In the genomic region with DNA sequence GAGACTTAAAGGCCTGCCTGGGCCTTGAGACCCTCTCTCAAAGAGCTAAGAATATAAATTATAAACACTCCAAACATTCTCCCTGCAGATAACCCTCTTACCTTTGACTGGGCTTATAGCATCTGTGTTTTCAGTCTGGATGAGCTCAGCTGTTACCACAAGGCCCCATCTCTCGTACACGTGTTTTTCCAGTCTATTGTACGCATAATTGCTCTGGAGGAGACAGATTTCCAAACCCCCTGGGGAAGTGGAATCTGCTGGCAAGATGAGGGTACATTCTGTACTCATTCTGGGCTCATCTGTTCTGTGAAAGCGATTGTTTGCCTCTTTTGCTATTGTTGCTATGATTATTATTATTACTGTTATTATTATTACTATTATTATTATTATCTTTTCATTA, we compare ENCODE assay signal across 27 mouse cellular contexts. TPM values are rescaled to one million over a fixed set of nuclear protein-coding genes. Genes with fewer than 3 reads are reported as not detected.
DNase-seq lines count a peak whose midpoint lies in the region; ATAC-seq and TF ChIP-seq lines count a peak whose summit lies in the region.
"Had no signal": no experiment of that assay in that cellular context is flagged by ENCODE, and none has a peak within 500 bp of the region (broad histone marks: within the 10 kb centered on the region; RNA-seq: fewer than 3 reads in every experiment).

No protein-coding gene starts in this region.

- no peaks in the 10 kb centered on the region for H3K36me3 ChIP-seq in forebrain, embryonic 12.5 days (replicated peaks)
- no peaks in the 10 kb centered on the region for H3K36me3 ChIP-seq in forebrain, embryonic 13.5 days (ENCODE audit: poor library complexity, severe bottlenecking)
- H3K36me3 ChIP-seq in midbrain, embryonic 11.5 days (ENCODE audit: control insufficient read depth, insufficient read depth, low read length), result no peaks in the 10 kb centered on the region
- no peaks in the 10 kb centered on the region for H3K36me3 ChIP-seq in midbrain, embryonic 10.5 days
- no peaks in the 10 kb centered on the region for H3K36me3 ChIP-seq in hindbrain, embryonic 14.5 days (replicated peaks; ENCODE audit: control insufficient read depth, insufficient read depth)
- H3K36me3 ChIP-seq in small intestine, adult 2 months (ENCODE audit: control insufficient read depth, insufficient read depth, low read length), result peaks cover 29% of the 10 kb centered on the region
- H3K36me3 ChIP-seq: embryonic facial prominence, embryonic 13.5 days; limb, embryonic 12.5 days; liver, embryonic 15.5 days had no signal

- H3K4me3 ChIP-seq in forebrain, embryonic 12.5 days (replicated peaks), result no peak overlapping the region
- H3K4me3 ChIP-seq in forebrain, embryonic 13.5 days, result no peak overlapping the region
- H3K4me3 ChIP-seq in midbrain, embryonic 11.5 days (ENCODE audit: low read depth, low read length), result no peak overlapping the region
- no peak overlapping the region for H3K4me3 ChIP-seq in midbrain, embryonic 10.5 days
- no peak overlapping the region for H3K4me3 ChIP-seq in hindbrain, embryonic 14.5 days (replicated peaks; ENCODE audit: low read length)
- no peak overlapping the region for H3K4me3 ChIP-seq in small intestine, adult 2 months (ENCODE audit: low read depth, low read length)
- H3K4me3 ChIP-seq: embryonic facial prominence, embryonic 13.5 days; limb, embryonic 12.5 days; liver, embryonic 15.5 days; megakaryocyte, embryonic 14.5 days; myocyte had no signal

- no peak overlapping the region for H3K9ac ChIP-seq in forebrain, embryonic 12.5 days
- H3K9ac ChIP-seq in forebrain, embryonic 13.5 days, result no peak overlapping the region
- H3K9ac ChIP-seq in midbrain, embryonic 11.5 days (ENCODE audit: low read length), result no peak overlapping the region
- no peak overlapping the region for H3K9ac ChIP-seq in hindbrain, embryonic 14.5 days
- H3K9ac ChIP-seq: embryonic facial prominence, embryonic 13.5 days; limb, embryonic 12.5 days; liver, embryonic 15.5 days had no signal

- peaks cover 7% of the 10 kb centered on the region for H3K4me1 ChIP-seq in forebrain, embryonic 12.5 days
- H3K4me1 ChIP-seq in forebrain, embryonic 13.5 days, result peaks cover 26% of the 10 kb centered on the region
- no peaks in the 10 kb centered on the region for H3K4me1 ChIP-seq in midbrain, embryonic 11.5 days (ENCODE audit: control insufficient read depth, insufficient read depth, low read length)
- peaks cover 7% of the 10 kb centered on the region; the same call in 1 of the 2 replicates for H3K4me1 ChIP-seq in midbrain, embryonic 10.5 days
- 0 out of 2 replicates have a peak, but pooled peaks cover 7% of the 10 kb centered on the region for H3K4me1 ChIP-seq in hindbrain, embryonic 14.5 days (replicated peaks; ENCODE audit: control insufficient read depth, insufficient read depth, low read length)
- H3K4me1 ChIP-seq in small intestine, adult 2 months (ENCODE audit: control insufficient read depth, insufficient read depth, insufficient read length, low read length), result peaks cover 40% of the 10 kb centered on the region
- H3K4me1 ChIP-seq: embryonic facial prominence, embryonic 13.5 days; limb, embryonic 12.5 days had no signal

- TF ChIP-seq POLR2A in small intestine, adult 2 months (IDR thresholded peaks at IDR 0.05; ENCODE audit: low read depth, low read length), result no peak

- no peaks in the 10 kb centered on the region for H3K27me3 ChIP-seq in forebrain, embryonic 12.5 days
- no peaks in the 10 kb centered on the region for H3K27me3 ChIP-seq in forebrain, embryonic 13.5 days
- no peaks in the 10 kb centered on the region for H3K27me3 ChIP-seq in midbrain, embryonic 11.5 days (ENCODE audit: control insufficient read depth, insufficient read depth, low read length)
- no peaks in the 10 kb centered on the region for H3K27me3 ChIP-seq in midbrain, embryonic 10.5 days (ENCODE audit: low read depth, poor library complexity, severe bottlenecking)
- H3K27me3 ChIP-seq in hindbrain, embryonic 14.5 days (ENCODE audit: control insufficient read depth, insufficient read depth, low read length), result no peaks in the 10 kb centered on the region
- no peaks in the 10 kb centered on the region for H3K27me3 ChIP-seq in small intestine, adult 2 months (ENCODE audit: control insufficient read depth, insufficient read depth, low read length)
- H3K27me3 ChIP-seq: CH12.LX; embryonic facial prominence, embryonic 13.5 days; limb, embryonic 12.5 days; liver, embryonic 15.5 days; Patski had no signal

- TF ChIP-seq CTCF in small intestine, adult 2 months (IDR thresholded peaks at IDR 0.05; ENCODE audit: extremely low read depth, insufficient read length, insufficient replicate concordance, low read depth, low read length), result no peak

- H3K27ac ChIP-seq in forebrain, embryonic 12.5 days, result peak overlapping the region; percentile 31; the same call in 1 of the 2 replicates
- H3K27ac ChIP-seq in forebrain, embryonic 13.5 days, result no peak overlapping the region
- no peak overlapping the region for H3K27ac ChIP-seq in midbrain, embryonic 11.5 days (ENCODE audit: low read depth, low read length)
- H3K27ac ChIP-seq in midbrain, embryonic 10.5 days (replicated peaks), result no peak overlapping the region
- peak overlapping the region; percentile 68 for H3K27ac ChIP-seq in hindbrain, embryonic 14.5 days
- H3K27ac ChIP-seq in small intestine, adult 2 months (ENCODE audit: insufficient read depth, low read depth, low read length), result peak overlapping the region; percentile 86
- H3K27ac ChIP-seq: embryonic facial prominence, embryonic 13.5 days; limb, embryonic 12.5 days; liver, embryonic 15.5 days had no signal

- ATAC-seq in forebrain, embryonic 12.5 days (ENCODE audit: low FRiP score), result no peak
- no peak for ATAC-seq in forebrain, embryonic 13.5 days
- ATAC-seq in midbrain, embryonic 11.5 days (ENCODE audit: low FRiP score), result no peak
- no peak for ATAC-seq in hindbrain, embryonic 14.5 days (ENCODE audit: low FRiP score)
- no peak for ATAC-seq in megakaryocyte-erythroid progenitor cell, adult 5-6 weeks (replicated peaks; ENCODE audit: low FRiP score, low TSS enrichment, poor library complexity, severe bottlenecking)
- ATAC-seq: activated CD4-positive, CD25-positive, alpha-beta regulatory T cell, adult 4 months; lung, postnatal 0 days; Patski had no signal

- H3K9me3 ChIP-seq in forebrain, embryonic 12.5 days, result no peaks in the 10 kb centered on the region
- no peaks in the 10 kb centered on the region for H3K9me3 ChIP-seq in forebrain, embryonic 13.5 days (replicated peaks)
- H3K9me3 ChIP-seq in midbrain, embryonic 11.5 days (ENCODE audit: control insufficient read depth, low read length), result no peaks in the 10 kb centered on the region; the same call in 1 of the 2 replicates
- peaks cover 4% of the 10 kb centered on the region; the same call in 1 of the 2 replicates for H3K9me3 ChIP-seq in midbrain, embryonic 10.5 days (replicated peaks)
- H3K9me3 ChIP-seq in hindbrain, embryonic 14.5 days (ENCODE audit: control insufficient read depth, low read length), result no peaks in the 10 kb centered on the region
- H3K9me3 ChIP-seq: liver, embryonic 15.5 days had no signal

- DNase-seq in midbrain, embryonic 11.5 days (ENCODE audit: low spot score, missing footprints), result peak; percentile 81
- DNase-seq in midbrain, embryonic 10.5 days (ENCODE audit: low spot score), result no peak
- peak; percentile 57 for DNase-seq in hindbrain, embryonic 14.5 days (ENCODE audit: low spot score)
- DNase-seq in adrenal gland, postnatal 4 days (ENCODE audit: low spot score in 2 of 2), result no peak
- DNase-seq: cerebellum, adult 8-10 months; gastrocnemius, postnatal 36 days; heart, postnatal 10 days; kidney, adult 18-20 months; kidney, postnatal 10 days; layer of hippocampus, adult 9-11 months; spleen, adult 18-20 months had no signal

- H3K4me2 ChIP-seq in forebrain, embryonic 12.5 days, result no peak overlapping the region
- H3K4me2 ChIP-seq in forebrain, embryonic 13.5 days, result no peak overlapping the region
- no peak overlapping the region for H3K4me2 ChIP-seq in midbrain, embryonic 11.5 days
- no peak overlapping the region for H3K4me2 ChIP-seq in hindbrain, embryonic 14.5 days (replicated peaks)
- H3K4me2 ChIP-seq: embryonic facial prominence, embryonic 13.5 days; limb, embryonic 12.5 days; liver, embryonic 15.5 days had no signal

- WGBS in forebrain, embryonic 12.5 days, result 62% methylated on average over 4 of the region's 4 CpGs
- whole genome bisulfite sequencing in forebrain, embryonic 13.5 days, result 48% methylated on average over 4 of the region's 4 CpGs
- WGBS in midbrain, embryonic 11.5 days, result 71% methylated on average over 4 of the region's 4 CpGs
- 78% methylated on average over 4 of the region's 4 CpGs for WGBS in midbrain, embryonic 10.5 days
- 24% methylated on average over 4 of the region's 4 CpGs for WGBS in hindbrain, embryonic 14.5 days
- WGBS in small intestine, adult 2 months, result 56% methylated on average over 4 of the region's 4 CpGs

RNA-seq across cellular contexts. Expression of gene Tmco4, which starts 46.3 kb away (rescaled TPM):
- 0.88 and 0.96 TPM in 2 replicates for polyA plus RNA-seq in forebrain, embryonic 12.5 days (2016; fragmentation: Nextera tagmentation; extraction: Ambion mirVana)
- polyA plus RNA-seq in forebrain, embryonic 13.5 days (2015; fragmentation: Nextera tagmentation; extraction: Ambion mirVana), result 0.48 and 0.93 TPM in 2 replicates
- polyA plus RNA-seq in midbrain, embryonic 11.5 days (2014; fragmentation: Nextera tagmentation; extraction: Ambion mirVana), result 0.46 and 0.90 TPM in 2 replicates
- polyA plus RNA-seq in midbrain, embryonic 10.5 days (2016; fragmentation: Nextera tagmentation; extraction: Ambion mirVana), result 0.87 and 0.98 TPM in 2 replicates
- 0.63 and 1.3 TPM in 2 replicates for polyA plus RNA-seq in hindbrain, embryonic 14.5 days (2014; fragmentation: Nextera tagmentation; extraction: Ambion mirVana)
- 23.2 and 34.2 TPM in 2 replicates for polyA plus RNA-seq in small intestine, adult 2 months (2012; rRNA removed)
- 10 to 100 TPM; 16.4 to 20.8 TPM for total RNA-seq in adrenal gland, postnatal 4 days (2021)
- 7.3 and 7.8 TPM in 2 replicates for total RNA-seq in megakaryocyte-erythroid progenitor cell, adult 5-6 weeks (2014; fragmentation: Nextera tagmentation)
- total RNA-seq in megakaryocyte-erythroid progenitor cell, adult 5-6 weeks (2017), result 6.2 and 13.1 TPM in 2 replicates

RNA-seq across cellular contexts. Expression of gene Rnf186, which starts 52.1 kb away (rescaled TPM):
- polyA plus RNA-seq in forebrain, embryonic 12.5 days (2016; fragmentation: Nextera tagmentation; extraction: Ambion mirVana), result not detected in 2 replicates
- 0.57 TPM in 1 of 2 replicates, not detected in the other for polyA plus RNA-seq in forebrain, embryonic 13.5 days (2015; fragmentation: Nextera tagmentation; extraction: Ambion mirVana)
- polyA plus RNA-seq in midbrain, embryonic 11.5 days (2014; fragmentation: Nextera tagmentation; extraction: Ambion mirVana), result not detected in 2 replicates
- not detected in 2 replicates for polyA plus RNA-seq in midbrain, embryonic 10.5 days (2016; fragmentation: Nextera tagmentation; extraction: Ambion mirVana)
- not detected in 2 replicates for polyA plus RNA-seq in hindbrain, embryonic 14.5 days (2014; fragmentation: Nextera tagmentation; extraction: Ambion mirVana)
- 309 and 461 TPM in 2 replicates for polyA plus RNA-seq in small intestine, adult 2 months (2012; rRNA removed)
- 1 to 10 TPM in 1 of 2 experiments, not detected in 1; 1.2 TPM for total RNA-seq in adrenal gland, postnatal 4 days (2021)
- total RNA-seq in megakaryocyte-erythroid progenitor cell, adult 5-6 weeks (2014; fragmentation: Nextera tagmentation), result not detected in 2 replicates
- total RNA-seq in megakaryocyte-erythroid progenitor cell, adult 5-6 weeks (2017), result not detected in 2 replicates
- total RNA-seq: adrenal gland, postnatal 14 days; CH12.LX; gastrocnemius, postnatal 36 days; heart, postnatal 10 days; left cerebral cortex, adult 8-10 months had no signal
- polyA plus RNA-seq: activated CD4-positive, CD25-positive, alpha-beta regulatory T cell, adult 4 months; embryonic facial prominence, embryonic 13.5 days; limb, embryonic 12.5 days; myocyte; Patski had no signal

RNA-seq across cellular contexts. Expression of gene Htr6, which starts 56.4 kb away (rescaled TPM):
- polyA plus RNA-seq in forebrain, embryonic 12.5 days (2016; fragmentation: Nextera tagmentation; extraction: Ambion mirVana), result 0.18 TPM in 1 of 2 replicates, not detected in the other
- 0.11 and 0.18 TPM in 2 replicates for polyA plus RNA-seq in forebrain, embryonic 13.5 days (2015; fragmentation: Nextera tagmentation; extraction: Ambion mirVana)
- not detected in 2 replicates for polyA plus RNA-seq in midbrain, embryonic 11.5 days (2014; fragmentation: Nextera tagmentation; extraction: Ambion mirVana)
- not detected in 2 replicates for polyA plus RNA-seq in midbrain, embryonic 10.5 days (2016; fragmentation: Nextera tagmentation; extraction: Ambion mirVana)
- 0.58 and 0.65 TPM in 2 replicates for polyA plus RNA-seq in hindbrain, embryonic 14.5 days (2014; fragmentation: Nextera tagmentation; extraction: Ambion mirVana)
- 0.76 and 1.8 TPM in 2 replicates for polyA plus RNA-seq in small intestine, adult 2 months (2012; rRNA removed)
- total RNA-seq in adrenal gland, postnatal 4 days (2021), result under 1 TPM; 0.76 to 0.84 TPM
- not detected in 2 replicates for total RNA-seq in megakaryocyte-erythroid progenitor cell, adult 5-6 weeks (2014; fragmentation: Nextera tagmentation)
- not detected in 2 replicates for total RNA-seq in megakaryocyte-erythroid progenitor cell, adult 5-6 weeks (2017)
- total RNA-seq: adrenal gland, postnatal 14 days; CH12.LX; gastrocnemius, postnatal 36 days; heart, postnatal 10 days had no signal
- polyA plus RNA-seq: activated CD4-positive, CD25-positive, alpha-beta regulatory T cell, adult 4 months; liver, embryonic 15.5 days; lung, postnatal 0 days; stomach, embryonic 14.5 days had no signal

Comparison
In these comparisons a context has a peak if more than half of its experiments do, and no peak if none do; other contexts are left out.
1. H3K27ac ChIP-seq: peak in forebrain, embryonic 12.5 days (single experiment), hindbrain, embryonic 14.5 days (single experiment) and small intestine, adult 2 months (single experiment); none in forebrain, embryonic 13.5 days (single experiment), midbrain, embryonic 11.5 days (single experiment) and midbrain, embryonic 10.5 days (single experiment).
2. DNase-seq: peak in midbrain, embryonic 11.5 days (single experiment) and hindbrain, embryonic 14.5 days (single experiment); none in midbrain, embryonic 10.5 days (single experiment) and adrenal gland, postnatal 4 days (0 of 2).
3. RNA of gene Tmco4, which starts 46.3 kb away (polyA plus RNA-seq): 23.2 to 34.2 TPM in small intestine, adult 2 months; 0.63 to 1.3 TPM in hindbrain, embryonic 14.5 days, 0.87 to 0.98 TPM in midbrain, embryonic 10.5 days, 0.88 to 0.96 TPM in forebrain, embryonic 12.5 days, 0.46 to 0.90 TPM in midbrain, embryonic 11.5 days and 0.48 to 0.93 TPM in forebrain, embryonic 13.5 days; every median in the first group is over 10 times any median in the second.
4. RNA of gene Rnf186, which starts 52.1 kb away (polyA plus RNA-seq): 309 to 461 TPM in small intestine, adult 2 months; 0.57 TPM in forebrain, embryonic 13.5 days, not detected in forebrain, embryonic 12.5 days, not detected in midbrain, embryonic 11.5 days, not detected in midbrain, embryonic 10.5 days and not detected in hindbrain, embryonic 14.5 days; every median in the first group is over 100 times any median in the second.